Mouse (Mus musculus): ENCODE data around the gene Rhot2. TPM values are rescaled to one million over a fixed set of nuclear protein-coding genes. Genes with fewer than 3 reads are reported as not detected.

Gene Rhot2
- polyA plus RNA-seq (2012; rRNA removed), result 54.0 and 60.0 TPM in 2 replicates

DNA sequence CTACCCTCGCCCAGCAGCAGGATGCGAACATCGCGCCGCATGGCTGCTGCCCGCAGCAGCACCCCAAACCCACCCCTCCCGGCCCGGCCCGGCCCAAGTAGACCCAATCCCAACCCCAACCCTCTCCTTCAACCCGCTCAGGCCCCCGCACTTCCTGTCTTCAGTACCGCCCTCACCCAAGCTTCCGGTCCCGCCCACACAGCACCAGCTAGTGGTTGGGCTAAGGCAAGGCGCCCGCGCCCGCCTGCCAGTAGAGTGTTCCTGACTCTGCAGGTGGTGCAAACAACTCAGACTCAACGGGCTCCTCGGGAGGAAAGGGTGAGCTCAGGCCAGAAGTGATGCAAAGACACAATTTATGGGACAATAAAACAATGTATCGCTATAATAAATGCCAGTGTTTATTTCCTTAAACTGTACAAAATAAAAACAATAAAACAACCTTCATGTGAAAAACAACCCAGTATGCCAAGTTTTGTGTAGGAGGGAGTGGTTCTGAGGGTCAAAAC is at the start of gene Rhot2:
Gene Rhot2 (minus strand): TSS at position 456 of the 506 bp plus-strand sequence.
- DNase-seq (ENCODE audit: low read depth), result no peak

DNA sequence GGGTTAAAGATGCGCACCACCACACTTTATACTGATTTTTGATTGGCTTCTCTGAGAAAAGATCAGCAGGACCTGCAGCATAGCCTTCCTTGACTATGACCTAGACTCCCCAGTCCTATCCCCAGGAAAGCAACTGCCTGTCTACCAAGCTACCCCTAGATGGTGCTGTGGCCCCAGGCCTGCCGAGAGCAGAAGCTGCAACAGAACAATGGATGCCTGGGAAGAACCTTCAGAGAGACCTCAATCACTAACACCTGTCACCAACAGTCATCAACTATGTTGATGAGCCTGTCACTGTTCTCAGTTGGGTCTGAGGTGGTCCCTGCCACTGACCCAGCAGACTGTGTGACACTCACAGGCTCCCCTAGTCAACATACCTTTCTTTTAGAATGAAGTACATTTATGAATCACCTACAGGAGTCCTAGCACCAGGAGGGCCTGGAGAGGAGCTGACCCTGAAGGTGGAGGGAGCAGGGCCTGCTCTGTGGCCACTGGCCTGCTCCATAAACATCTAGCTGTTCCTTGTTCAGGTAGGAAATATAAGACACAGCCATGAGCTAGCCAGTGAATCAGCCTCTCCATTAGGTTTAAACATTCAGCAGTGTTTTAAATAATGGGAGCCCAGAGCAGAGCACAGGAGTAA is 49.4 kb upstream of the Rhot2 start:
- no peak for DNase-seq (ENCODE audit: low read depth)

DNA sequence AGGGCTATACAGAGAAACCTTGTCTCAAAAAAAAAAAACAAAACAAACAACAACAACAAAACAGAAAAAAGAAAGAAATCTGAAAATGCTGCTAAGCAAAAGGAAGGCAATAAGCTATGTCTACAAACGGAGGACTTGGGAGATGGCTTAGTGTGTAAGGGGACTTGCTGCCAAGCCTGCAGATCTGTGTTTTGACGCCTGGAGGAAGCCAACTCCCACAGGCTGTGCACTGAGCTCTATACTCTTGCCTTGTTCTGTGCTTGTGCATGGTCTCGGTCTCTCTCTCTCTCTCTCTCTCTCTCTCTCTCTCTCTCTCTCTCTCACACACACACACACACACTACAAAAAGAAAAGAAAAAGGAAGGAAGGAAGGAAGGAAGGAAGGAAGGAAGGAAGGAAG is 44.2 kb upstream of the Rhot2 start:
- no peak for DNase-seq (ENCODE audit: low read depth)

DNA sequence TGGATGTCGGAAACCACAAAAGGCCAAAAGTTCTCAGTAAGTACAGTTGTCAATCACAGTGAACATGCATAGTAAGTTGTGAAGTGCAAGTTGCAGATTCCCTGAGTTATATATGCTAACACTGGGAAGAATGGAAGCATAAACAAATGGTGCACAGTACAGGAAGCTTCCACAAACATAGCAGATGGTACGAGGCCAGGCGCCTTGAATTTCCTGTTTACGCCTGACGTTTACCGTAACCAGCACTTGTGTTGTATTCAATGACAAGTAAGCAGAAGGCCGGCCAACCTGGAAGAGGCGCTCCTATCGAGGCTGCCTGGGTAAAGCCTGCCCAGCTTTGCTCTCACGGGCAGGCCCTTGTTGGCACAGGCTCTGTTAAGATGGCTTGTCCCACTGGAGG is 42.8 kb upstream of the Rhot2 start:
- DNase-seq (ENCODE audit: low read depth), result no peak

DNA sequence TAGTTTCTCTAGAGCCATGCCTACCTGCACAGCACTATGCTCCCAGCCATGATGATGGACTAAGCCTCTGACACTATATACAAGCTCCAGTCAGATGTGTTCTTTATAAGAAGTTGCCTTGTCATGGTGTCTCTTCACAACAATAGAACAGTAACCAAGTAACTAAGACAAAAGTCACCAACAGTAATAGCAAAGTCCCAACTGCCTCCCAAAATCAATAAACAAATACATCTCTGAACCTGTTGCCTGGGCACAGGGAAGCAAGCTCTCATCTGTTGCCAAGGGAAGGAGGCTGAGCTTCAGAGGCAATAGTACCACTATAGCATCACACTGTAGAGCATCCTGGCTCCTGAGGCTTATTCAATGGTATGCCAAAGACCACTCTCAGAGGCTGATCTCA is 42.2 kb upstream of the Rhot2 start:
- DNase-seq (ENCODE audit: low read depth), result no peak

DNA sequence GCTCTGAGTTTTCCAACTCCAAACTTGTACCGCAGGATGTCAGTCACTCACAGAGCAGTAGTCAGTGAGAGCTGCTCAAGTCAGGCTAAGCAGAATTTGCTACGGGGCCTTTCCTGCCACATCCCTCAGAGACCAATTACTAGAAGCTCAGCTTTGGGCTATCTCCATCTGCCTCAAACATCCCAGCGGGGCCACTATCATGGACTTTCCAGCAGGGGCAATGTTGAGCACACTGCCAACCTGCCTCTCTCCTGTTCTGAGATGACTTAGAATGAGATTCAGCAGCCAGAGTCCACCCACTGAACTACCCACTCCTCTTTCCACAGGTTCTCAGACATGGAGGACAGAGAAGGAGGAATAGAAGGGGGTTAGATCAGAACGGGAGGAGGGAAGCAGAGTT is 41.0 kb upstream of the Rhot2 start:
- DNase-seq (ENCODE audit: low read depth), result no peak

DNA sequence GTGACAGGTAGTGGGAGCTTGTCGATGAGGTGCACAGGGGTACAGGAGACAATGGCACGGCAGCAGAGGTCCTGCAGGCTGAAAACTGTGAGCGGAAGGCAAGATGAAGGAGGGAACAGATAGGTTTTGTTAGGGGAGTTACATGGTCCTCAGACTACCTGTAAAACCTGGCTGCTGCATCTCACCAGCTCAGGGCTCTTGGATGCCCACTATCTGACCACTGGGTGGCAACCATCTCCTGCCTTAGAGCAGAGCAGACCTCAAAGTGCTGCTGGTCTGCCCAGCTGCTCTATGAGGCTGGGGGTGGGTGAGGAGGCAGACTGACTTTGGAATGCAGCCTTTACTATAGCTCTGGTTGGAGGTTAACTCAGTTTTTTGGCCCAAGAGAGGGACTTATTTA is 39.2 kb upstream of the Rhot2 start:
- no peak for DNase-seq (ENCODE audit: low read depth)

DNA sequence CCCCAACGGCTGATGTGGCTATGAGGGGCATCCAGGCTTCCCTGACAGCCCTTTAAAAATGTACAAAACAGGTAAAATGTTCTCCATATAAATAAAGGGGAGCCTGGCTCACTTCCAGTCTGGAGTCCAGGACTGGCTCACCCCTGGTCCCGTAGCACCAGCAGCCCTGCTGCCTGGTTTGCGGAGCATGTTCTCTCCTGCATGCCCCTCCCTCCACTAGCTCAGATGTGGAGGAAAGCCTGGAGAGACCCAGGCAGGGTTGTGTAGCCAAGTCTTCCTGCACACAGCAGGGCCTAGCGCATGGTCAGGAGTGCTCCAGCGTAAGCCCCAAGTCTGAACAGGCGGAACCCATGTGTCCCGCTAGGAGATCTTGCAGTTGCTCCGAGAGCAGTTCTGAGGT is 38.6 kb upstream of the Rhot2 start:
- no peak for DNase-seq (ENCODE audit: low read depth)

DNA sequence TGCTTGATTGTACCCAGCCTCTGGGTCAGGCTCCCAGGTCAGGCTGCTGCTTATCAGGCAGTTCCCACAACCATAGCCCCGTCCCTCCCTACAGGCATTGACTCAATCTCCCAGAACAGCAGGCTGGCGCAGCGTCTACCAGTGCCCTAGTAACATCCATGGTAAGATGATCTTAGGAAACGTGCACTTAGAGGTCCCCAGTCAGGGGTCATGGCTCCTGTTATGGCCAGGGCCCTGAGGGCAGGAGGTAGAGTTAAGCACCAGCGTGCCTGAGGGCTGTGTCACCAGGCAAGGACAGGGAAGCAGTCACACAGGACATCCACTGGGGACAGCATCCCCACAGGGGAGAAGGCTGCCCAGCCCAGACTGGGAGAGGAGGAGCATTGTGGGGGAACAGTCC is 37.7 kb upstream of the Rhot2 start:
- DNase-seq (ENCODE audit: low read depth), result no peak

DNA sequence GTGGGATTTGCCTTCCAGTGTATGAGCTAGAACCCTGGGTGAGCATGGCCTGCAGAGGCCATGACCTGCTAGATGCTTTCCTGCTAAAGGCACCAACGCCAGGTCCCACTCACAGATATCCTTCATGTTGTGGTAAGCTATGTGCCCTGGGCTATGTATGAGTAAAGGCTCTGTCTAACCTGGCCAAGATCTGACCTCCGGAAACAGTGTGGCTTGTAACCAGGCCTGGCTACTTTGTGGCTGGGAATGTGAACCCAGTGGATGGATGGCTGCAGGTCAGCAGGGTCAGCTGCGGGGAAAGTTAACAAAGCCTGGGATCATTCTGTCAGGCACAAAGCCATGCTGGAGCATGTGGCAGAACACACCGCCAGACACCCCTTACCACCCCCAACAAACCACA is 37.0 kb upstream of the Rhot2 start:
- DNase-seq (ENCODE audit: low read depth), result no peak

DNA sequence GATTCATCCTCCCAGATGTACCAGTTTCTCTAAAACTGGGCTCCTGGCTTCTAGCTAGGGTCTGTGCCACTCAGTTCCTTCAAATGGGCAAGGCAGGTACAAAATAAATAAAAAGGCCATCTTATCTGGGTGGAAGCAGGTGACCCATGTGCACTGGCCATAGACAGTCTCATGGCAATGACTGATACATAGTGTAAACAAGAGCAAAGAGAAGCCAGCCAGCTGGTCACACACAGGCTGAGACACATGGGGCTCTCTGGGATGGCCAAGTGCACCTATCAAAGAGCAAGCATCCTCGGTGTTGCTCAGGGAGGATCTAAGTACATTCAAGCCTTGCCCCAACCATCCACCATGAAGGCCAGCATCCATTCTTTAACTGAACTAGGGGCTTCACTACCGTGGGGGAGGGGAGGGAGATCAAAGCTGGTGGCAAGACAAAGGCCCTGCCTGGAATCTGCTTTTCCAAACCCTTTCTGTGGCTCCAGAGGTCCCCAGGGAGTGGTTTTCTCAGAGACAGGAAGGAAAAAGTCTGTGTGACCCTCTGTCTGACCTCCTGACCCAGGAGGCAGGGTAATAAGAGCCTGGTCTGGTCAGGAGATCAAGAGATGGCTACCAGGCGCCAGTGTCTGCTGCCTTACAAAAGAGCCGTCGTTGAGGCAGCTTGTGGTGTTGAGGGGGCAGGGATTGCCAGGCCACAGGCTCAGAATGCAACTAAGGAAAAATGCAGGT is 36.4 kb upstream of the Rhot2 start:
- DNase-seq (ENCODE audit: low read depth), result no peak

DNA sequence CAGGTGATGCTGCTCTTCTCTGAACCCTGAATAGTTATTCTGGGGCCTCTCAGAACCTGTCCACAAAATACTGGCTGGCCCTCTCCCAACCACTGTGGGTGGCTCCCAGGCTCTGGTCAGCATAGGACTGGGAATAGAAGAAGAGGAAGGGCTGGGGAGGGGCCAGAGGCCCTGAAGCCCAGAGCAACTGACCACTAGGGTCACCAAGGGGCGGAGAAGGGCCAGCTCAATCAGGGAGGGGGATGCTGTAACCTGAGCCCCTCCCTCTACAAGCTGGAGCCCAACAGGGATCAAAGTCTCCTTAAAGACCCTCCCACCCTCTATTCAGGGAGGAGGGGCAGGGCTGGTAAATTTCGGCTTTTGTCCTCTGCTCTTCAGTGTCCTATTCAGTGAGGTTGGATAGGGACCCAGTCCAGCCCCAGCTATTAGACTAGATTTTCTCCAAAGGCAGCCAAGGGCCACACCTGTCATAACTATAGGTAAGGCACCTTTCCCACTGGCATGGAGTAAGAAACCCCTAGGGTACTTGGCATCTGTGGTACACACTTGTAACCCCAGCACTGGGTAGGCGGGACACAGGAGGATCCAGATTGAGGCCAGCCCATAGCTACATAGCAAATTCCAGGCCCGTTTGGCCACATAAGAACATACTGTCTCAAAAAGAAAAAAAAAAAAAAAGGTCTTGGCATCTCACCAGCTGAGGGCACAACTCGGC is 35.7 kb upstream of the Rhot2 start, which contains the start of gene Wfikkn1:
Gene Wfikkn1 (minus strand): TSS at position 663 of the 715 bp plus-strand sequence.
- DNase-seq (ENCODE audit: low read depth), result peak; percentile 96

DNA sequence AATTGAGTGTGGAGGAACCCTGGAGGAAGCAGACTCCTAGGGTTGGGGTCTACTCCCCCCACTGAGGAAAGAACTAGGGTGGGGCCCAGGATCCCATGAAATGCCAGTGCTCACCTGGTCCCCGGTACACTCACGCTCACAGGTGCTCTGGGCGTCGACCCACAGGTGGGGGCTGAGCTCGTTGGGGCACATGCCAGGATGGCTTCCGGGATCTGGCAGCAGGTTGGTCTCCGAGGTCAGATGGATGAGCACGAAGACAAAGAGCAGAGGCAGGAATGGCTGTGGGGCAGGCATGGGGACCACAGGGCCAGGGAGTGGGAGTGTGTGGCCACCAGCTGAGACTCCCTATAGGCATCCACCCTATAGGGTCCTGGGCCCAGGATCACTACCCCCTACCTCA is 35.1 kb upstream of the Rhot2 start:
- DNase-seq (ENCODE audit: low read depth), result no peak

DNA sequence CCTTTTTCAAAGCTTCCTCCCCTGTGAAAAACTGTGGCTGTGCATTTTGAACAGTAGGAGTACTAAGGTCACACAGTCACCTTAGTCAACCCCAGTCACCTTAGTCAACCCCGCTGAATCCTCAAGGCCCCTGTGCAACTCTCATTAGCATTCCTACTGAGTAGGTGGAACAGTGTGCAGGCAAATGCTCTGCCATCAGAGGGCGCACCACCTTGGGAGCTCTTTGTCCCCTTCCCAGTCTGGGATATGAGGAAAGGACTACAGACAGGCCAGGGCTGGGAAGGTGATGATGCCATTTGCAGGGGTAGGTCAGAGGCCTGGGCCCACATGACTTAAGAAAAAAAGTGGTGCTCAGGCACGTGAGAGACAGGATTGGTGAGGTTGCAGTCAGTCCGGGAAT is 34.6 kb upstream of the Rhot2 start:
- DNase-seq (ENCODE audit: low read depth), result no peak

DNA sequence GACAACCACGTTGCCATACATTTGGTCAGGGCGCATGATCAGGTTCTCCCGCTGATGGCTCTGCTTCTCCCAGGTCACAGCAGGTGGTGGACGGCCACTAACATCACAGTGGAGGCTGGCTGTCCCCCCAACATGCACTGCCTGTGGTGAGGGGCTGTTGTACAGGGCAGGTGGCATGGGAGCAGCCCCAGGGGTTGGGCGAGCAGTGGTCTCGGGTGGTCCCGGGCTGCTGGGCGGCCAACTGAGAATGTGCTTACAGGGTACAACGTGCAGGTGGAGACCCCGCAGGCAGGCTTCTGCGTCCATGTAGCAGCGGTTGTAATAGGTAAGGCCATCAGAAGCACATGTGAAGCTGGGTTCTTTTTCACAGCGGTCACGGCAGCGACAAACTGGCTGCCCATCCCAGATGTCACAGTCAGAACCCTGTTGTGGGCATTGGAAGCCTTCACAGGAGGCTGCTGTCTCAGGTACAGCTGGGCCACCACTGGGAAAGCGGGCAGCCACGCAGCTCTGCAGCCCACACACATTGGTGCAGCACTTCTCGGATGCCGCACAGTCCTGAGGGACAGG is 34.0 kb upstream of the Rhot2 start:
- no peak for DNase-seq (ENCODE audit: low read depth)

DNA sequence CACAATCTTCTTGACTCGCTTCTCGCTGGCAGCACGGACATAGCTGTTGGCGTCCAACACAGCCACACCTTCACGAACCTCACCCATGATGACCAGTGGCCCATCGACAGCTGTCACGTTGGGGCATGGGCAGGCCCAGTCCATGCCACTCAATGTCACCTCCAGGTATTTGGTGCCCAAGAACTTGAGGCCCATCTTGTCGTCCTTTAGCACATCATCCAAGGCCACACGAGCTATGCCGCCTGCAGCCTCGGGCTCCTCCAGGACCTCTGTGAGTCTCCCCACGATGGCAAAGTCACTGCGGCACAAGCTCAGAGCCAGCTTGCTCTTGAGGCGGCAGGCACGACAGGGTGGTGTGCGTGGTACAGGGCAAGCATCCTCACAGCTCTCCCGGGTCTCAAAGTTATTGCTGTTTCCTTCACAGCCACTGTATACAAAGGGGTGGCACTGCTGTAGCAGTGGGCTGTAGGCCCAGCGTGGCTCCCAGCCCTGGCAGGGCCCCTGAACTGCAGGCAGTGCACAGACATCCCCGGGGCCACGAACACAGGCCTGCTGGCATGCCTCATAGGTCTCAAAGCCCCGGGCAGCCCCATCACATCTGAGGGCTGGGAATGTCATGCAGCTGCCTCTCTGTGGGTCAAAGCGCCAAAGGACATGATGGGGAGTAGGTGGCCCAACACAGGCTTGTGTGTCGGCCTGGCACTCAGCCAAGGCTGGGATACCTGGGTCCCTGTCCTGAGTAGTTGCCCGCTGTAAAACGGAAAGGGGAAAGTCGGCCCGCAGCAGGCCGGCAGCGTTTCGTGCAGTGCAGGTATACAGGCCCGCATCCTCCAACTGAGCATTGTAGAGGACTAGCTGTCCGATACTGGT is 33.3 kb upstream of the Rhot2 start:
- DNase-seq (ENCODE audit: low read depth), result no peak

DNA sequence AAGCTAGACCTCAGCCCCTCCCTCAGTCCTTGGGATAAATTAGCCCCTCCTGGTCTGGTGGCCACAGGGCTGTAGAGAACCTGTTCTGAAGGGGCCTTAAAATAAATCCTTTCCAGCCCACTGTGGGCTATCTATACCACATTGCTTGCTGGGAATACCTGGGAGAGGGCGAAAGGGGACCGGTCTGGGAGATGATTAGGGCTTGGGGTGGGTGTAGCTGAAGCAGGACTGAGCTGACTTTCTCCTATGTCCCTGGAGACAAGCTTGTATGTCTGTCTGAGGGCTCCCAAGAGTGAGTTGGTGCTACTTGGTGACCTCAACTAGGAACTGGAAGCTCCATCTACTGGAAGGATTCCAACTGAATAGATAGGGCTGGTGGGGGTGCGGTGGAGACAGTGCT is 32.4 kb upstream of the Rhot2 start:
- no peak for DNase-seq (ENCODE audit: low read depth)

DNA sequence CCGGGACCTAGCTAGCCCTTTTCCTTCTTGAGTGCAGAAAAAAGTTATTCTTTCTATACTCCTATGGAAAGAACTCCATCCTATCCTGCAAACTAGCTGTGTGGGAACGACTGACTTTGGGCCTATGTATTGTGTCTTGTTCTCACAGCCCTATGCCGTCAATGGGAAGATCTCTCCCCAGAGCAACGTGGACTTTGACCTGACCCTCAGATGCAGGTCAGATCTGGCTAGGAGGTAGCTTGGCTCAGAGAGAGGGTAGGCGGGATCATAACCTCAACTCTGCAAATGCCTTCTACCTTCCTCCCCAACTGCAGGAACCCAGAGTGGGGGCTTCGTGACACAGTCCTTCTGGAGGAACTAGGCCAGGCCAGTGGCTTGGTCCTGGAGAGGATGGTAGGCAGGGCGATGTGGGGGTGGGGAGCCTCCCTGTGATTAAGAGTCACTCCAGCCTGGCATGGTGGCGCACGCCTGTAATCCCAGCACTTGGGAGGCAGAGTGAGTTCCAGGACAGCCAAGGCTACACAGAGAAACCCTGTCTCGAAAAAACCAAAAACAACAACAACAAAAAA is 31.8 kb upstream of the Rhot2 start:
- no peak for DNase-seq (ENCODE audit: low read depth)

DNA sequence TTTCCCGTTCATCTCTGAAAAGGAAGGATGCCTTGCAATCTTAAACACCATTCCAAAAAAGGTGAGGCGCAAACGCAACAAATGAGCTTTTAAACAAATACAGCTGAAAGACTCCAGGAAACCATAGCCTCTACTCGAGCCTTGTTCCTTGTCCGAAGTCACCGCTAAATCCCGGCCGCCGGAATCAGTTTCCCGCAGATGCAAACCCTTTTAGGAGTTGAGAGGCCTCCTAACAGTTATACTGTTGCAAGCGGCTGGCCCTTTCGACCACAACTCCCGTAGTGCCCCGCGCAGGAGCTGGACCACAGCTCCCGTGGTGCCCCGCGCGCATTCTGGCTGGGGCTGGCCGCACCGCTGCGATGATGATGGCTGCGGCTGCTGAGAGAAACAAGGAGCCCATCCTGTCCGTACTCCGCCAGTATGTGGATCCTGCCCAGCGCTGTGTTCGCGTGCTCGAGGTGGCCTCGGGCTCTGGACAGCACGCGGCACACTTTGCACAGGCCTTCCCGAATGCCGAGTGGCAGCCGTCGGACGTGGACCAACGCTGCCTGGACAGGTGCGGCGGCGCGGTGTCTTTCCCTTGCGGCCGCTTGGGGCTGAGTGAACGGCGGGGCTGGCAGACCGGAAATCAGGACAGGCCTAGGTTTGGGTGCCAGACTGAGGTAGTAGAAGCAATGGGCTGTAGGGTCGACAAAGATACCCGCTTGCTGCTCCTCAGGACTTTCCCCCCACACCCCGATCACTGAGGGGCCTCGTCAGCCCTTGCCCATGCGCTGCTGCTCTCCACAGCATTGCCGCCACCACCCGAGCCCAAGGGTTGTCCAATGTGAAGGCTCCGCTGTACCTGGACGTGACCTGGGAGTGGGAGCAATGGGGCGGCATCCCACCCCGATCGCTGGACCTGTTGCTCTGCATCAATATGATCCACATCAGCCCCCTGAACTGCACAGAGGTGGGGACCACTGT is 30.8 kb upstream of the Rhot2 start:
- no peak for DNase-seq (ENCODE audit: low read depth)

DNA sequence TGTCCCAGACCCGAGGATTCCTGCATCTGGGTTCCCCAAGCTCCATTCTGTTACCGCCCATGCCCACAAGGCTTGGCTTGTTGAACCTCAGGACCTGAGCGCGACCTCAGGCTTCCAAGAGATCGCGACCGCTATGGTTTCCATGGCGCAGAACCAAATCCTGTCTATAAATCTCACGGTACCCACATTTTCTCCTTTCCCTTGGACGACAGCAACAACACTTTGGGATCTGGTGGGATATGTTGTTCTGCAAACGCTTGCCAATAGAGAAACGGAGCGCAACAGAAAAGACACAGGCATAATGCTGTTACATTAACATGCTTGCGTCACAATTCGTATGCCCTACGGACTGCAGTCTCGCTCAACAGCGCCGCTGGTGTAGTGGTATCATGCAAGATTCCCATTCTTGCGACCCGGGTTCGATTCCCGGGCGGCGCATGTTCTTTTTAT is 30.1 kb upstream of the Rhot2 start, which contains the start of gene Mettl26:
Gene Mettl26 (plus strand): TSS at position 354 of the 450 bp plus-strand sequence.
- DNase-seq (ENCODE audit: low read depth), result no peak

Data from gonadal fat pad, adult 2 months (tissue).